Mouse (Mus musculus): Measurements from ENCODE around the gene Fgf8.

DNA sequence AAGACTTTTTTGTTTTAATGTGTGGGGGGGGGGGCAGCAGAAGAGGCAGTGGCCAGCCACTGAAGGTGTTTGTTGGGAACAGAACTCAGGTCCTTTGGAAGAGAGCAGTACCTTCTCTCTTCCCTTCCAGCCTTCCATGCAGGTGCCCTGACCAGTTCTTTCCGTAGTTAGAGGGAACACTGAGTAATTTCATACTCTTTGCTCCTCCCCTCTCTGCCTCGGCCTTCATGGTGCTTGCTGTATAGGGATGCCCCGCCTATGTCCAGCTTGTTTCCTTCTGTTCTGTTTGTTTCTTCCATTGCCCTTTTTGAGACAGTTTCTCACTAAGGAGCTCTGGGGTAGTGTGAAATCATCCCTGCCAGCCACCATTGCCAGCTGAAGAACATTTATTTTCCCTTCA, 42.8 kb upstream of the Fgf8 start:
- TF ChIP-seq CTCF (IDR thresholded peaks at IDR 0.05; ENCODE audit: control insufficient read depth, insufficient read depth, insufficient replicate concordance, low read depth, low read length) (no peak), POLR2A (IDR thresholded peaks at IDR 0.05; ENCODE audit: control insufficient read depth, low read depth, low read length) (no peak)
